Mouse (Mus musculus): ENCODE results near the gene Eif4g3.

- TF ChIP-seq GATA1 (IDR thresholded peaks at IDR 0.05; ENCODE audit: borderline replicate concordance, low read length), result no peak
- no peak for TF ChIP-seq FLI1 (IDR thresholded peaks at IDR 0.05; ENCODE audit: low read length)
These were observed 176.6 kb downstream of the Eif4g3 start for GRCm38 (mm10) chr4:138169420-138169819.
